8 mouse cellular contexts compared by ENCODE assay signal in the genomic region with DNA sequence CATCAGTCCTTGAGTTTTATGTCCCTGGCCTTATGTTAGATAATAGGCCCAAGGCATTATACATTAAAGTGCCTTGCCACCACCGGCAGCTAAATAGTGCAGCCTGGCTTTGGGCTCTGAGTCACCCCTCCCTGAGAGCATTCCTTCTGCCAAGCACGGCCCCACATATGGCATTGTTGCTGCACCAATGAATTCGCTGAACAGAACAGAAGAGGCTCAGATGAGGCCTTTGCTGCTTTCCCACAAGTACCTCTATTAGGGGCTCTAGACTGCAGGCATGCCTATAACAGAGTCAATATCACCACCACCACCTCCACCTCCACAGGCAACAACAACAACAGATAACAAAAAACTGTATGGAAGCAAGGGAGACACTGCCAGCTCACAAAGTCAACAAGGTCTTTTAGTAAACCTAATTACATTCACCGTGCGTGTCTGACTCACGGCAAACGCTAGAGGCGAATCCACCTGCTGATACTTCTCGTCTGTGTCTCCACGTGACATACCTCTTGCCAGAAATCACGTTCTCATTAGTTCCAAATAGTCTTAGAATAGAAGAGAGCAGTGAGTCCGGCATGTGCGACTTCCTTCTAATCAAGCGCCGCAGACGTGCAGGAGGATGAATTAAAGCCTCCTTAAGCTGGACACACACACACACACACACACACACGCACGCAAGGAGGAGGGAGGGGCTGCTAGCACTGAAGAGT.
DNase-seq lines count a peak whose midpoint lies in the region; ATAC-seq lines count a peak whose summit lies in the region.

No protein-coding gene starts in this region.

- peak; percentile 59; the same call in 1 of the 2 replicates for ATAC-seq in lung, embryonic 16.5 days (ENCODE audit: low read depth)
- peak; percentile 66 for ATAC-seq in midbrain, embryonic 14.5 days (ENCODE audit: low FRiP score, low TSS enrichment)
- ATAC-seq in erythroblast, adult 5-6 weeks (replicated peaks; ENCODE audit: low FRiP score, poor library complexity, severe bottlenecking): no peak
- no peak for ATAC-seq in erythroid progenitor cell, adult 5-6 weeks (replicated peaks; ENCODE audit: low FRiP score, poor library complexity, severe bottlenecking)

- 56% methylated on average over 18 of the region's 18 CpGs for WGBS in lung, embryonic 16.5 days
- WGBS in midbrain, embryonic 14.5 days: 24% methylated on average over 18 of the region's 18 CpGs

- H3K27me3 ChIP-seq in lung, embryonic 16.5 days (ENCODE audit: control insufficient read depth, insufficient read depth, low read depth, low read length): no peaks in the 10 kb centered on the region
- no peaks in the 10 kb centered on the region for H3K27me3 ChIP-seq in midbrain, embryonic 14.5 days (ENCODE audit: control insufficient read depth, insufficient read depth, low read length)

- H3K9me3 ChIP-seq in lung, embryonic 16.5 days (ENCODE audit: control insufficient read depth, low read length): no peaks in the 10 kb centered on the region
- H3K9me3 ChIP-seq in midbrain, embryonic 14.5 days (ENCODE audit: control insufficient read depth, low read length): no peaks in the 10 kb centered on the region

- H3K4me2 ChIP-seq in lung, embryonic 16.5 days (ENCODE audit: low read depth, low read length): no peak overlapping the region
- peak overlapping the region; percentile 32; the same call in 1 of the 2 replicates for H3K4me2 ChIP-seq in midbrain, embryonic 14.5 days (ENCODE audit: low read length)

- no peak overlapping the region for H3K4me3 ChIP-seq in lung, embryonic 16.5 days (ENCODE audit: low read length)
- H3K4me3 ChIP-seq in midbrain, embryonic 14.5 days (replicated peaks; ENCODE audit: low read depth, low read length): no peak overlapping the region

- no peaks in the 10 kb centered on the region for H3K36me3 ChIP-seq in lung, embryonic 16.5 days (ENCODE audit: control insufficient read depth, insufficient read depth, low read length)
- no peaks in the 10 kb centered on the region for H3K36me3 ChIP-seq in midbrain, embryonic 14.5 days (ENCODE audit: control insufficient read depth, insufficient read depth, low read length)

- no peak overlapping the region for H3K9ac ChIP-seq in lung, embryonic 16.5 days (ENCODE audit: low read length)
- peak overlapping the region; percentile 6; the same call in 1 of the 2 replicates for H3K9ac ChIP-seq in midbrain, embryonic 14.5 days (replicated peaks; ENCODE audit: low read length)

- no peak overlapping the region for H3K27ac ChIP-seq in lung, embryonic 16.5 days (ENCODE audit: low read length)
- peak overlapping the region; percentile 60; the same call in 1 of the 2 replicates for H3K27ac ChIP-seq in midbrain, embryonic 14.5 days (replicated peaks; ENCODE audit: low read depth, low read length)

- DNase-seq in lung, postnatal 36 days: no peak
- DNase-seq in cerebellum, postnatal 10 days: peak; percentile 86 to 91
- peak; percentile 59 for DNase-seq in heart, postnatal 4 days
- DNase-seq in midbrain, embryonic 14.5 days: peak; percentile 66
- no peak for DNase-seq in thymus, postnatal 10 days (ENCODE audit: low spot score in 2 of 2)

- H3K4me1 ChIP-seq in lung, embryonic 16.5 days (replicated peaks; ENCODE audit: control insufficient read depth, insufficient read depth, low read length): peaks cover 16% of the 10 kb centered on the region
- H3K4me1 ChIP-seq in midbrain, embryonic 14.5 days (ENCODE audit: control insufficient read depth, insufficient read depth, low read length): peaks cover 41% of the 10 kb centered on the region

Comparison
In these comparisons a context has a peak if more than half of its experiments do, and no peak if none do; other contexts are left out.
1. ATAC-seq: peak in lung, embryonic 16.5 days (single experiment) and midbrain, embryonic 14.5 days (single experiment); none in erythroblast, adult 5-6 weeks (single experiment) and erythroid progenitor cell, adult 5-6 weeks (single experiment).
2. DNase-seq: peak in cerebellum, postnatal 10 days (2 of 2), heart, postnatal 4 days (single experiment) and midbrain, embryonic 14.5 days (single experiment); none in lung, postnatal 36 days (single experiment) and thymus, postnatal 10 days (0 of 2).